Mouse (Mus musculus): ENCODE measurements around the gene Ubc.
"Not testable (repeated sequence)": the region's sequence is repeated elsewhere in the genome, so short reads cannot be mapped to it uniquely, and the experiment has no call there.

Ubc gene

DNA sequence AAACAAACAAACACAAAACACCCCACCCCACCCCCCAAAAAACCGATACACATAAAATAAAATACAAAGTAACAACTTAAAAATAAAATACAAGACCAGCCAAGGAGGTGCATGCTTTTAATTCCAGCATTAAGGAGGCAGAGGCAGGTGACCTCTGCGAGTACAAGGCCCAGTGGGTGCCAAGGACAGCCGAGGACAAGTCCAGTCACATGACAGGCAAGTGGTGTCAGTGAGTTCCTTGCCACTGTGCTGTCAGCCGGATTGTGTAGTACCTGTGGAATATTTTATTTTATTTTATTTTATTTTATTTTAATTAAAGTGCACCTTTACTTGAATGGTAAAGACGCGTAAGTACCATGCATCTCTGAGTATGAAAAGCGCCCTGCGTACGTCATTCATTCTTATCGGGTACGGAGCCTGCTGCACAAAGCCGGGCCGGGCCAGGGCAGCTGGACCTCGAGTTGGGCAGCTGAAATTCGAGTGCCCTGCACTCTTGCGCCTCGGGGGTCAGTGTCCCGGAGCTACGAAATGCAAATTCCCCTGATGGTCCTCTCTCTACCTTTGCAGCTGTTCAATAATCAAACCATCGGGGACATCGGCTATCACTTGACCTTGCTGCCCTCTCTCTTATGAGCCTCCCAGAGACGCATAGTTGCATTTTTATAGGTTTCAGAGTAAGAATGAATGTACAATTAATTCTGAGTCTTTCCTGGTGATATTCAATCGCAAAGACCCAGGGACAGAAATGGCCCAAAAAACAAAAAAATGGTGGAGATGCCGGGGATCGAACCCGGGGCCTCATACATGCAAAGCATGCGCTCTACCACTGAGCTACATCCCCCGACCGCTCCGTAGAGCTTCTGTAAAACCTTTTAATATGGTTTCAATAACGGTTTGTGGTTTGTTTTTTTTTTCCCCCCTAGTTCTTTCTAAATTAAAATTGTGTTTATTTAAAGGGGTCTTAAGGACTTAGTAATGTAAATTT, 13.8 kb upstream of the Ubc start:
- peak; percentile 96 for DNase-seq

DNA sequence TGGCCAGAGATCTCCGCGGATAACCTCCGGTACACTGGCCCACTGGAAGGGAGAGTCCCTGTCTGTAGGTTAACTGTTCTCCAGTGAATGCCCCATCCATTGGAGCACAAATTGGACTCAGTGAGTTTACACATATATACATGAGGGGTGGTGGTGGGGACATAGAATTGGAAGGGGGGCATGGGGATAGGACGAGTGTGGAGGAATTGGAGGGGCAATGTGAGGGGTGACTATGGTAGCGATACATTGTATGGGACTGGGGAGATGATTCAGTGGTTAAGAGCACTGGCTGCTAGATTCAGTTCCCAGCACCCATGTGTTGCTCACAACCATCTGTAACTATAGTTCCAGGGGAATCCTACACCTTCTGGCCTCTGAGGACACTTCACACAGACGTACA, 13.0 kb upstream of the Ubc start:
- peak; percentile 88 for DNase-seq

DNA sequence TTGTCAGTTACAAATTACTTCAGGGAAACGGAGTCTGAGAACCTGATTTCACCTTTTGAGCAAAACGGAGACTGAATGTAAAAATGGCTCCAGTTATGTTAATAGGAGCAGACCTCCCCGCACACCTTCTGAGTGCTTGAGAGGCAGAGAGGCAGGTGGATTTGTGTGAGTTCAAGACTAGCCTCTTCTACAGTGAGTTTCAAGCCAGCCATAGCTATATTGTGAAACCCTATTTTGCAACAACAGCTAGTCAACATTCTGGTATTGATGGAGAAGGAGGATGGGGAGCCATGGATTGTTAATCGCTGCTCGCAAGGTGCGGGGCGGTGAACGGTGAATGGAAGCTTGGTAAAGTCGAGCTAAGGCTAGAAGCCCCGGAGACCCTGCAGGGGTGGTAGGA, 12.5 kb upstream of the Ubc start:
- DNase-seq: no peak

DNA sequence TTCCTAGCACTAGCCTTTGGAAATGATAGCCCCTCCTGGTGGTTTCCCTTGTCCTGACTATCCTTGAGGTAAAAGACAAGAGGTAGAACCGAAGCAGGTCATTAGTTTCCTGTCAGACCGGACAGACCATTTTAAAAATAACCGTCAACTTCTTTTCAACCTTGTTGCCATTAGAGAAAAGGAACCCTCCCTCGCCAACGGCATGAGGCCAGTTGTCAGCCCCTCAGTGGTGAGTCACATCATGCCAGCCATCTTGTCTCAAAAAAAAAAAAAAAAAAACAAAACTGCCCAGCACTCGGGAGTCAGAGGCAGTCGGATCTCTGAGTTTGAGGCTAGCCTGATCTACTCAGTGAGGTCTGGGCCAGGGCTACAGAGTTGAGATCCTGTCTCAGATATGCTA, 10.9 kb upstream of the Ubc start:
- no peak for DNase-seq

DNA sequence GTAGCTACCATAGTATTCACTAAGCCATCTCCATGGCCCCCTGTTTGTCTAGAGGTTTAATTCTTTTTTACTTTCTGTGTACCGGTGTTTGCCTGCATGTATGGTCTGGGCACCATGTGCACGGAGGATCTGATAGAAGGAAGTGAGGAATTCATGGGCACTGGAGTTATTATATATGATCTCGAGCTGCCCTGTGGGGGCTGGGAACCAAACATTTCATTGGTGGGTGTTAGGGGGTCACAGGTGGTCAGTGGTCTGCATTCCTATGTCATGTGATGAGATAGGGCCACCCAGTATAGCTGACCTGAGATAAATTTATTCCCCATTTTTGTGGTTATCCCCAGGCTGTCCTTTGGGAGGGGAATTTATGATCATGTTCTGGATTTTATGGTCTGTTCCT, 5.0 kb upstream of the Ubc start:
- peak; percentile 94 for DNase-seq

DNA sequence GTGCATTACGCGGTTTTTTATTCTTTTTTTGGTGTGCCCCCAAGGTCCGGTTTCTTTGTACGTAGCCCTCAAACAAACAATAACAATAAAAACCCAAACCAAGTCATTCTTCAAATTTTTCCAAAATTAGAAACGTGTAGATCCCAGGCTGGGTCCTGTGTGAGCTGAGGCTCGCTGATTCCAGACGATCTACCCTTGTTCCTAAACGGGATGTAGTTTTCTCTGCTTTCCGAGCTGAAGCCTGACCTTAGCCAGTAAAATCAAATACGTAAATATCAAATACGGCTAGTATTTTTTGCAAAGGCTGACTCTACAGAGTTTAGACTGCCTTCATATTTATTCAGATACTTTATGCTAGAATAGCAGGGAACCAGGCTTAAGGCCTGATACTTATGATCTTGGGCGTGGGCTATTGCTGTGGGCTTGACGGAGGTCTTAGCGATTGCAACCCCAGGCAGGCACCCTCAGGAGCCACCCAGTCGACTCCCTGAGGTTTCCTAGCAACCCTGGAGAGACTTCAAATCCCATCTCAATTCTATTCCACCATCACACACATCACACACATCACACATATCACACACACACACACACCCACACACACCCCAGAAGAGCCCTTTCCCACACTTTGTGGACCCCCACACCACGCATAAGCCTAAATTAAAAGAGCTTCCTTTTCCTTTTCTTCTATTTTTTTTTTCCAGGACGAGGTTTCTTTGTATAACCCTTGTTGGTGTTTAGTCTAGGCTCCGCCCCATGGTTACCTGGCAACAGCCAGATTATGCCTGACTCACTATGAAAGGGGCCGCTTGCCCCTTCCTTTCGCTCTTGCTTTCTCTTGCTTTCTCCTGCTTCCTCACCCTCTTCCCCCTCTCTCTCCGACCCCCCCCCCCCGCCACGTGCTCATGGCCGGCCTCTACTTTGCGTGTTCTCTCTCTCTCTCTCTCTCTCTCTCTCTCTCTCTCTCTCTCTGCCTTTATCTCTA, 3.9 kb upstream of the Ubc start:
- peak; percentile 98 for DNase-seq

DNA sequence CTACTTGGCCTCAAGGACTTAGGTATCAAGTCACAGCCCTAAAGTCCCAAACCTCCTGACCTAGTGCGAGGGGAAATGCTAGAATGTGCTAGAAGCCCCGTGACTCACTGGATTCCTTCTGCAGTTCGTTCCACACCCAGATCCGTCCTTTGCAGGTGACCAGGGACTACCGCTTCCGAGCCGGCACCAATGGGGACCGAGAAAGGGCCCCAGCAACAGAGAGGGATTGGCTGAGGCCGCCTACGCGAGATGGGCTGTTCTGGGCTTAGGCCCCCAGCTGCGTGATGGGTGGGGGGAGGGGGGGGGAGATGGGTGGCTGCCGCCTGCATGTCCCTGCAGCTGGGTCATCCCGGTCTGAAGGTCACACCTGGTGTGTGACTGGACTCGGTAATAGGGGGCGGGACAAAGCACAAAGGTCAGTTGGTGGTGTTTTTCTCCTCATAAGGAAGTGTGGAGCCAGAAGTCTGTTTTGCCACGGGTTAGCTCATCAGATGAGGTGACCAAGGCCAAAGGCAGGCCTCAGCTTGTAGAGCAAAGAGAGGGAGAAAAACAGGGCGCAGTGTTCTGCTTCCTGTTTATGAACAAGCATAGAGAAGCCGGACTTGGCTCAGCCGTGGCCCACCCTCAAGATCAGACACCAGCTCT, 3.1 kb upstream of the Ubc start:
- peak; percentile 100 for DNase-seq

DNA sequence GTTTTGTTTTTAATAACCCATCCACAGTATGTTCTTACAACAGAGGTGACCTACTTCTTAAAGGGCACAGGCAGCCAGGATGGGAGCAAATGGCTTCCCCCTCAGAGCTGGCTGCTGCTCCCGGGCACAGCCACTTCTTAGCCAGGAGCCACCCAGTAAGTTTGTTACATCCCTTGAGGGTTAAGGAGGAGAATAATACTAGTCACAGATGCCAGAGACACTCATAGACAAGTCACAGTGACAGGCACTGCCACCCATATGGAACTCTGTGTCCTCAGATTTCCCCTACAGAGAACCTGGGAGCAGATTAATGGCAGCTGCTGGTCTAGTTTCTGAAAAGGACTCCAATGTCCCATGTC, 2.6 kb upstream of the Ubc start:
- DNase-seq: no peak

DNA sequence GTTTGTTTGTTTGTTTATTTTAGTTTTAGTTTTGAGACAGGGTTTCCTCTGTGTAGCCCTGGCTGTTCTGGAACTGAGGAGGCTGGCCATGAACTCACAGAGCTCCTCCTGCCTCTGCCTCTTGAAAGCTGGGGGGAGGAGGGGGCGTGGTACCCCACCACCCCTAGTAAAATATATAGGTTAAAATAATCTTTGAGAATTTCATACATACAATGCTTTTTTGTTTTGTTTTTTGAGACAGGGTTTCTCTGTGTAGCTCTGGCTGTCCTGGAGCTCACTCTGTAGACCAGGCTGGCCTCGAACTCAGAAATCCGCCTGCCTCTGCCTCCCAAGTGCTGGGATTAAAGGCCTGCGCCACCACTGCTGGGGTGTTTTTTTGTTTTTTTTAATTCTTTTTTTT, 2.2 kb upstream of the Ubc start:
- DNase-seq: not testable (repeated sequence)

DNA sequence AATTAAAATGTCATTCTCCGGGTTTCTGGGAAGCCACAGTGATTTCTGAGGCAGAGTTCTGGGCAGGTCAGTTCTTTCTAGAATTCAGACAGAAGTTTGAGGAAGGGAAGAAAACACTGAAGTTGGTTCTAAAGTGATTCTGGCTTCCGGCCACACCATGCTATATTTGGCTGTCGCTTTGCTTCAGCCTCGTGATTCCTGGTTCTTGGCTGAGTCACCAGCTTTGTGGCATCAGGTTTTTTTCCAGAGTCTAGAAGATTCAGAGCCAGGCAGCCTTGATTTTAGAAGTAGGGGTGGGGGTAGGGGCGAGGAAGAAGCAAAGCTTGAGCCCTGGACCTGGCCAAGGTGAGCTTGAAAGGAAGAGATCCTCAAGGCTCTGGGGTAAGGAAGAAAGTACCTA, 1.6 kb upstream of the Ubc start:
- DNase-seq: peak; percentile 98

DNA sequence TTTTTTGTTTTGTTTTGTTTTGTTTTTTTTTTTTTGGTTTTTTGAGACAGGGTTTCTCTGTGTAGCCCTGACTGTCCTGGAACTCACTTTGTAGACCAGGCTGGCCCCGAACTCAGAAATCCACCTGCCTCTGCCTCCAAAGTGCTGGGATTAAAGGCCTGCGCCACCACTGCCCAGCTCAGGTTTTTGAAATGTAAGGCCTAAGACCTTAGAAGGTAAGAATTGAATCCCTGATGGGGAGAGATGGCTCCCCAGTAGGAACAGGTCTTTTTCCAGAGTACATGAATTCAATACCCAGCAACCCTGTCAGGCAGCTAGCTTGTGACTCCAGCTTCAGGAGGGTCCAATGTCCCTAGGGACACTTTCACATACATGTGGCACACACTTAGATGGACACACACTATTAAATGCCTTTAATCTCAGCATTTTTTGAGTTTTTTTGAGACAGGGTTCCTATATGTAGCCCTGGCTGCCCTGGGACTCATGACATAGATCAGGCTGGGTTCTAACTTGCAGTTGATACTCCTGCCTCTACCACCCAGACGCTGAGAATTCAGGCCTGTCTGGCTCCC, 990 bp upstream of the Ubc start:
- DNase-seq: no peak

DNA sequence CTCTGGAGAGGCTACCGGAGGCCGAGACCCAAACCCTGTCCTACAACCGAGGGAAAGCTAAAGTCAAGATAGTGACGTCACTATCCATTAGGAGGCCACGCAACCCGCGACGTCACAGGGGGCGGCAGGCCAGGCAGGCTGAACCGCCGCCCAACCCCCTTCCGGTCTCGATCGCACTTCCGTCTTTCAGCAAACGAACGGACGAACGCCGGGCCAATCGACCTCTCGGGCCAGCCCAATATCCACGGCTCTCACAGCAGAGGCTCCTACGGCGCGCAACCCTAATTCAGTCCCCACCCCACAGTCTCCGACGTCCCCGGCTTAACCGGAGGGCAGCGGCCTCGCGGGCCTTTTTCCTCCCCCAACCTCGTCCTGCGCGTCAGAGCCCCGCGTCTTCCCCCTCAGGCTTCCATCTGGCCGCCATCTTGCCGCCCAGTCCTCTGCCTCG, 847 bp downstream of the Ubc start, which contains the start of gene Gm10382:
Gene Gm10382 (plus strand): TSS at position 192 of the 448 bp plus-strand sequence.
- peak; percentile 99 for DNase-seq

DNA sequence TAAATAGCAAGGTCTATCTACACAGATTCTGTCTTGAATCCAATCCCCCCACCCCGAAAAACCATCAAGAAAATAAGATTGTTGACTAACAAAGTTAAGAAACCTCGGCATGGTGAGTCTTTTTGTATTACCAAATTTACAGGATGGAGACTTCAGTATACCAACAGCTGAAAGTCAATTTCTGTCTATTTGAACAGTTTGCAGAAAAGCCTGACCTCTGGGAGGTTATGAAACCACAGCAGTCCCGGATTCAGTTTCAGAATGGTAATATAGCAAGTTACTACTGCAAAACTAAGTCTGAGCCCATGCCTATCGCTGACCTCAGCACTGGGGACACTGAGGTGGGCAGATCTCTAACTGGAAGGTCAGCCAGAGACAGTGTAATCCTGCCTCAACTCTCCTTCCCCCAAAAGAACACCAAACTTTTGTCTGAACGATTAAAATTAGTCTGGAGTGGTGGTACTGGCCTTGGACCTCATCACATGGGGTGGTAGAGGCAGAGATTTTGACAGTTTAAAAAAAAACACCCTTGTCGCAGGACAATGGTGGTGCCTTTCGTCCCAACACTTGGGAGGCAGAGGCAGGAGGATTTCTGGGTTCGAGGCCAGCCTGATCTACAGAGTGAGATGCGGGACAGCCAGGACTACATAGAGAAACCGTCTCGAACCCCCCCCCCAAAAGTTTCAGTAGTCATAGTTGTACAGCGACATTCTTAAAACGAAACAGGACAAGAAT, 1.5 kb downstream of the Ubc start:
- DNase-seq: no peak

DNA sequence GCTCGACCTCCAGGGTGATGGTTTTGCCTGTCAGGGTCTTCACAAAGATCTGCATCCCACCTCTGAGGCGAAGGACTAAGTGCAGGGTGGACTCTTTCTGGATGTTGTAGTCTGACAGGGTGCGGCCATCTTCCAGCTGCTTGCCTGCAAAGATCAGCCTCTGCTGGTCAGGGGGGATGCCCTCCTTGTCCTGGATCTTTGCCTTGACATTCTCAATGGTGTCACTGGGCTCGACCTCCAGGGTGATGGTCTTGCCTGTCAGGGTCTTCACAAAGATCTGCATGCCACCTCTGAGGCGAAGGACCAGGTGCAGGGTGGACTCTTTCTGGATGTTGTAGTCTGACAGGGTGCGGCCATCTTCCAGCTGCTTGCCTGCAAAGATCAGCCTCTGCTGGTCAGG, 2.7 kb downstream of the Ubc start:
- peak; percentile 93 for DNase-seq

DNA sequence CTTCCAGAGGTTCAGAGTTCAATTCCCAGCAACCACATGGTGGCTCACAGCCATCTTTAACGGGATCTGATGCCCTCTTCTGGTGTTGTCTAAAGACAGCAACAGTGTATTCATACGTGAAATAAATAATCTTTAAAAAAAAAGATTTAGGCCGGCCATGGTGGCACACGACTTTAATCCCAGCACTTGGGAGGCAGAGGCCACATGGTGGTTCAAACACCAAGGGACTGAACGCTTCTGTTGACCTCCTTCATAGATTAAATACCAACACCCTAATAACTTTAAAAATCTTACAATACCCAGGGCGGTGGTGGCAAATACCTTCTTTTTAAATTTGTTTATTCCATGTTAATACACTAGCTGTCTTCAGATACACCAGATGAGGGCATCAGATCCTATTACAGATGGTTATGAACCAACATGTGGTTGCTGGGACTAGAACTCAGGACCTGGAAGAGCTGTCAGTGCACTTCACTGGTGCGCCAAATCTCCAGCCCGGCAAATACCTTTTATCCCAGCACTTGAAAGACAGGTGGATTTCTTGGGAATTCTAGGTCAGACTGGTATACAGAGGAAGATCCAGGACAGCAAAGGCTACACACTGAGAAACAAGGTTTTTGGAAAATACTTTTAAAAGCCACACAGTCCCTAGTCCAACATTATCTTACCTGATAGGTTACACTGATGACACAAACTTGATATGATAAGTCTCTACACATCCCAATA, 4.6 kb downstream of the Ubc start:
- no peak for DNase-seq

DNA sequence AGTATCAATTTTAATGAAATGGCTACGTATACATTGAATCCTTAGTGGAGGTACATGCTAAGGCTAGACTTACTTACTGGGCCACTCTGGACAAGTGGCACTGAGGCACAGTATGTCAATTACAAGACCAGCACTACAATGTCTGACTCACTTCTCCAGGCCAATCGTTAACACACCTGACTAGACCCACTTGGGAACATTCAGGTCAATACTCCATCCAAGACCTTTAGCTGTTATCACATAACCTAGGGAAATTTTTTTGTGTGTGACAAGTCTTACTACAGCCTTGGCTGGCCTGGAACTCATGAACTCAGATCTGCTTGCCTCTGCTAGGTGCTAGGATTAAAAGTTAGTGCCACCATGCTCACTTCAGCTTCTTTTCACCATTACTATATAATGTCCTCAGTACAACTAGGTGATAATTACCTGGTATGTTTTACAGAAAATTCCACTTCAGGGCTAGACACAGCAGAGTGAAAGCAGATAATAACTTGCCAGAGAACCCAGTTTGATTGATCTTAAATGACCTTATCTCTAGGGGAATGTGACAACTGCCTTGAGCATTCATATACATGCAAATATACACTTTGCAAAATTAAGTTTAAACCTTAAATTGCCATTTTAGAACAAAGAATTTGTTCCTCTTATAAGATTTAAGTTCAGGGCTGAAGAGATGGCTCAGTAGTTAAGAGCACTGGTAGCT, 5.3 kb downstream of the Ubc start:
- DNase-seq: peak; percentile 78

DNA sequence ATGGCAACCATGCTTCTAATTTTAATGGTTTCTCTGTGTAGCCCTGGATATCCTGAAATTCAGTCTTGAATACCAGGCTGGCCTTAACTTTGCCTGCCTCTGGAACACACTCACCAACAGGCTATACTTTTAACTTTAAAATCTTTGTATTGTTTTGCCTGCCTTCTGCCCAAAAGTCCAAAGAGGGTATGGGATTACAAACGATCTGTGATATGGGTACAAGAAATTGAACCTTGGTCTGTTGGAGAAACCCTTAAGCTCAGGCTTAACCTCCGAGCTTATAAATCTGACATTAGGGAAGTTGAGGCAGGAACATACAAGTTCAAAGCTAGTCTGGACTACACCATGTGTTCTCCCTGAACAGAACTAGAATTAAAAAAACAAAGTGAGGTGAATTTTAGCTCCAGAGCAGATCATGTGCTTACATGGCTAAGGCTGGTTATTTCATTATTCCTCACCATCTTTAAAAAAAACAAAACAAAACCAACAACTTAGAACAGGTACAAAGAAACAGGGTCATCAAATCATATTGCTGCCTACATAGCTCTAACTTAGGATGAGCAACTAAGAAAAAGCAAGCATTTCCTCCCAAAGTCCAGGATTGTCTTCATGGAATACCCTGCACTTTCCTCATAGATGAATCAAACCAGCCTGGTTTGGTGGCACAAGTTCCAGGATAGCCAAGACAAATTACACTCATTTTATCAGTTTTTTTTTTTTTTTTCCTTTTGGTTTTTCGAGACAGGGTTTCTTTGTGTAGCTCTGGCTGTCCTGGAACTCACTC, 6.2 kb downstream of the Ubc start:
- no peak for DNase-seq

DNA sequence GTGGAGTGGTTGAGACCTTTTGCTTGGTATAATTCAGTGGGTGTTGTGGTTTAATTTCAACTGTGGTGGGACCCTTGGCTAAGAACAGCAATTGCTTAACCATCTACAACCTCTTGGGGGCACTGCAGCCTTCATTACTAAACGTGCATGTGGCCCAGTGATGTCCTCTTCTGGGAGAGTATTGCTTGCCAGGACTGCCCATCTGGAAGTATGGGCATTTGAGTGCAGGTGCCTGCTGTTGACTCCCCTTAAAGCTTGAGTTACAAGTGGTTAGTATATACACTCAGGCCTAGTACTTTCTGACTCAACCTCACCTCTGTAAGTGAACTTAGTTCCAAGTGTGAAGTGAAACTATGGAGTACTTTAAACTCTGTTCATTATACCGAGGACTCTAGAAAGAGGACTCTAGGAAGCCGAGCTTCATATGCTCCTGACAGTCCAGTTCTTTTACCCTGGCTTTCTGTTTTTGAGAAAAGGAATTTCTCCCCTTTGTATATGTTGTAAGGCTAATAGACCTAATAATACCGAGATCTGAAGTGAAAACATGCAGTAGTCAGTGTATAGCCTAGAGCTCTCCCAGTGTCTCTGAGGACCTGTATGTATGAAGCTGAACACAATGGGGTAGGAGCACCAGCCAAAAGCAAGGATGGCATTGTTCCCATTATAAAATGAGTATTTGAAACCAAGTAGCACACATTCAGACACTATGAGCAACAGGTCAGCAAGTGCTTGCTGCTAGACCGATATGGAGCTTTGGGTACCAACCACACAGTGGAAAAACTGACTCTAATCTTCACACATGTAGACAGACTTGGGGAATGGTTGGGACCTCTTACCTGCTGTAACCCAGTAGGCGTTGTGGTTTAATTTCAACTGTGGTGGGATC, 7.1 kb downstream of the Ubc start:
- DNase-seq: peak; percentile 96

Data from heart, adult 11 months (tissue).